Mouse (Mus musculus) kidney, postnatal 25 days (tissue): ENCODE data around the gene Mecom.

Experiments used
- DNase-seq, 2 experiments: peaks; one replicate each; pipeline ENCODE4 v3.0.0; 2021; ENCODE audit warnings: mixed read lengths in 2 of 2

The Mecom gene

DNA sequence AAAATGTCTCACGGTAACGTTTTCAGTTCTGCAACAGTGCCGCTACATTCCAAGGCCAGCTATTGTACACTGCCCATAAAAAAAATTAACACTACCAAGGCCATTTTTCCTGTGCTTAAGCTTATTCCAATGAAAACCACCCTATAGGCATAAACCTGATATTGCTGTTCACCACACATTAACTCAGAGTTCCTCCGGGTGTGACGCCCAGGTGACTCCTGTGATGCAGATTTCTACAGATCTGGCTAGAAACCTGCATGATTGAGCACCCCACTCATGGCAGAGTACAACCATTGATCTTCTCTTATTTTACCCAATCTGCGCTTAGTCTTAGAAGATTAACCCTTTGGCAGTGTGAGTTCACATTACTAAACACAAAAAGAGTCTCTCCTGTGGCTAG, 409.2 kb downstream of the Mecom start:
- no peak for DNase-seq

- peak; percentile 38 to 59 for DNase-seq
These were observed 412.0 kb downstream of the Mecom start for GRCm38 (mm10) chr3:30135857-30136256.

GRCm38 (mm10) chr3:30135119-30135518, 412.7 kb downstream of the Mecom start:
- no peak for DNase-seq

GRCm38 (mm10) chr3:30132981-30133380, 414.8 kb downstream of the Mecom start:
- no peak for DNase-seq

DNA sequence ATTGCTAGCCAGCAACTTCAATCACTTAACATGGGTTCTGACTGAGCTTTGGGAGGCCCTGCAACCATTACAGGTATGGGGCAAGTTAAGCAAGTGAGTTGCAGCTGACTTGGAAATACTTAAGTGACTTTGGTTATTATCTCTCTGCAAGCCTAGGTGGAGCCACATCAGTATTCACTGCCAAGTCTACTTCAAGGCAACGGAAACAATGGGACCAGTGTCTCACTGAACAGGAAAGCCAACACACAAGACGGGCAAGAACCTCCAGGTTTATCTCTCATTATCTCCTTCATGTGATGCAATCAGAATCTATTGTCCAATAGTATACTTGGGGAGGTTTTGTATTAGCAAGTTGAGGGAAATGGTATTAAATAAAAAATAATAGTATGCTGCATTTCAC, 415.4 kb downstream of the Mecom start:
- DNase-seq: no peak

GRCm38 (mm10) chr3:30130495-30130894, 417.3 kb downstream of the Mecom start:
- DNase-seq: peak; percentile 47 to 60

DNA sequence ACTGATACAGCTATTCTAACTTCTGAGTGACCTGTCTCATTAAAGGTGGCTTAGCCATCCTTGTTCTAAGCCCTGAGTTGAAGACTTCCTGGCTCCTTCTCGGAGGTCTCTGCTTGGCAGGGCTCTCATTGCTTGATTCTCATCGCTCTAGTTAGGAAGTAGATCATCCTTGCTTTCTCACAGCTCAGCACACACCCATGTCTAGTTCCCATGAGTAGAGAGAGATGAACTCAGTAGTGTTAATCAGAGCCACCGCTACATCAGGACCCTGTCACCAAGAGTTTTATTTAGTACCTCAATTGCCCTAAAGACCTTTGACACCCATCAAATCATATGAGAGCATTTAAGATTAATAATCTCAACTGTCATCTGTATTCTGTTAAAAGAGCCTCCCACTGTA, 425.2 kb downstream of the Mecom start:
- no peak for DNase-seq

DNA sequence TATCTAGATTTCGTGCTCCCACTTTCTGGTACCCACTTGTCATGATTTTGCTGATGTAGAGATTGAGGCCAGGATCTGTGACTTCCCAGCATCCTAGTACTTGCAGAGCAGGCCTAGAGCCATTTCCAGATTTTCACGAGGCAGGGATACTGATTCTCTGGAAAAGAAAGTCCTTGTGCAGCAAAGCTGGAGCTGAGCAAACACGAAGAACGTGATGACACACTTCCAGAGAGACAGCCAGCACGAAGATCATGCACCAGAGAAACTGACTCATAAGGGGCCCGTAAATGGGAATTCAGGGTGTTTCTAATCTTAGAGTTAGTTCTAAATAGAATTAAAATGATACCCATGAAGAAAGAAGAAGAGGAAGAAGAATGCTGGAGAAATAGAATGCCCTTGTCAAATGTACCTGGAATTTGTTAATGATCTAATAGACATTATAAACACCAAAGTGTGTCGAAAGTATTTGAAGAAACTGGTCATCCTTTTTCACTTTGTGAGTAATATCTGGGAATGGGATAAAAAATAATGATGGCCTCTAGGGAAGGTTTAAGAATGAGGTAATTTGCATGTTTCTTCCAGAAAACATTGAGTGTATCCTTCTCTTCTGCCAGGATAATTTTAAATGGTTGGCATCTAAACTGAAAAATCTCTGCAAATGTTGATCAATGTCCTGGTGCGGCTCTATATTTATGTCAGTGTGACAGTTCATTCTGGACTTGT, 426.9 kb downstream of the Mecom start:
- DNase-seq: no peak

DNA sequence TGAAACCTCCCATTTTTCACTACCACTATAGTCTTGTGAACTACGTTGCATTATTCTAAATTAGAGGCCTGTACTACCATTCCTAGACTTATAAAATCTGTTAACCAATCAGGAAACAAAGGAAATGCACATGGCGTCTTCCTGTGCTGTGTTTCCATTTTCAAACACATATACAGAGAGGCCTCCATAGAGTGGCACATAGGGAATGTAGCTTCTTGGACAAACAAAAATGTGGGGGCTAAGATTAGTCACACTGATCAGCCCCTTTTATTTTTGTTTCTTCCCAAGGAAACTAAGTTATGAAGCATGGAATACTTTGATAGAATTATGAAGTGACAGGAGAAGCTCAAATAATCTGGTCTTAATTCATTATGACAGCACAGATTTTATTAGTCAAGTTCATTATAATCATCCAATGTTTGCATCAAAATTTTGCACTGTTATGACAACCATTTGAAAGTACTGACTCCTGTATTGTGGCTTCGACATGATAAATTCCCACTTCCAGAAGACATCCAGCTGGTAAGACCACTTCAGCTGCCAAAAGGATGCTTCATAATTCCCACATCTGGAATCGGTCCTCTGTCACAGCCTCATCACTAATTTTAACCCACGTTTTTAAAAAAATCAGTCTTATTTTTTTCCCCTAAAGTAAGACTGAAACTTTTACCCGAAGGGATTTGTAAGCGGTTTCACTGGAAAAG, 429.1 kb downstream of the Mecom start:
- no peak for DNase-seq

GRCm38 (mm10) chr3:30113249-30113770, 434.5 kb downstream of the Mecom start:
- DNase-seq: no peak

GRCm38 (mm10) chr3:30107945-30108670, 439.7 kb downstream of the Mecom start:
- DNase-seq: peak; percentile 75 to 89

DNA sequence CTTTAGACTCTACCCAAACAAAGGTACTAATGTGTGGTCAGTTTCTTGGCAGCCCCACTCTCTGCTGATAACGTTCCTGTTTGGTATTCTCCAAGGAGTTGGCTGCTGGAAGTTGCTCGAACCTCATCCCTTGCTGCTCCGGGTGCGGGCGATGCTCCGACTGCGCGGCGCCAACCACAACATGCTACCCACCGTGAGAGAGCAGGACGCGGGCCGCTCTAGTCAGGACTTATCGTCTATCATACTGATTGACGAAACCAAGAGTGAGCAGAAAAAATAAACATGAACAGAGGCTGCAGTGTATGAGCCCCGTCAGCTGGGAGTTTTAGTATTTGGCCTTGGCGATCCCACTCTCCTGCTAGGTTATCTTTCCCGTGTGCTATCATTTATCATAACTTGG, 441.3 kb downstream of the Mecom start:
- peak in 1 of 2 experiments; percentile 39 for DNase-seq

DNA sequence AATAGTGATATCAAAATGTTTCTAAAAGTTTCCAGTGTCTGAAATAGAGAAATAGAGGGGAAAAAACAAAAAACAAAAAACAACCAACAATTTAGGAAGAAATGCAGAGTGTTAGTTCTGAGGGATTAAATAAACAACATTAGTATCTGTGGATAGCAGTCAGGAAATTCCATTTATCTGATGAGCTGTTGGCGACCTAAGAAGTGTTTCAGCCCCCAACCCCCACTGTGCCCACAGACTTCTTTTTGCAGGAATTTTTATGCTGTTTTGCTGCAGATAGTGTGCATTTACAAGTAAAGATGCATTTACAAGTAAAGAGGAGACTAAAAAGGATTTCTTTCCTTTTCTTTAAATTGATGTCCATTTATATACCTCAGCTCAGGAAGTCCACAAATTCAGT, 441.9 kb downstream of the Mecom start:
- no peak for DNase-seq

- DNase-seq: peak; percentile 46 to 57
These were observed 442.5 kb downstream of the Mecom start for GRCm38 (mm10) chr3:30105194-30105823.

DNA sequence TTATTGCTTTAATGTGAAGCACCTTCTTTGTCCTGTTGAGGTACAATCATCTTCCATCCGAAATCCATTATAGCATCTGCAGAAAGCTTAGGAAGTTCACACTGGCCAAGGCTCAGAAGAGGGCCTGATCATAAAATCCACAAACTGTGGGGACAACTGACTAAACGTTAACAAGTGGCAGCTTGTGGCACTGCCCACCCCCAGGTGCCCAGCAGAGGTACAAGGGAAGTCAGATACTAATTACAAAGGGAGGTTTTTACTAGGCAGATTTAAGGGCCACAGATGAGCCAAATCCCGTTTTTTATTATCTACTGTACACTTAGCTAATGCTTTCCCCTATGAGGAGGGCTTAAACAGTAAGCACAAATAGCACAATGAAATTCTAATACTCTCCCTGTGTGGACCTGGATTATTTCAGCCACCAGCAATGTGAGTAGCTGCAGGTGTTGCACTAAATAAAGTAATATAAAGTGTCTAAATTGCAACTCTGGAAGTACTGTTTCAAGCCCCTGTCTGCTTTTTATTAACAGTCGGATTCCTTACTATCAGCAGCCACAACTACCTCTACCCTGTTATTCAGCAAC, 443.2 kb downstream of the Mecom start:
- DNase-seq: no peak

DNA sequence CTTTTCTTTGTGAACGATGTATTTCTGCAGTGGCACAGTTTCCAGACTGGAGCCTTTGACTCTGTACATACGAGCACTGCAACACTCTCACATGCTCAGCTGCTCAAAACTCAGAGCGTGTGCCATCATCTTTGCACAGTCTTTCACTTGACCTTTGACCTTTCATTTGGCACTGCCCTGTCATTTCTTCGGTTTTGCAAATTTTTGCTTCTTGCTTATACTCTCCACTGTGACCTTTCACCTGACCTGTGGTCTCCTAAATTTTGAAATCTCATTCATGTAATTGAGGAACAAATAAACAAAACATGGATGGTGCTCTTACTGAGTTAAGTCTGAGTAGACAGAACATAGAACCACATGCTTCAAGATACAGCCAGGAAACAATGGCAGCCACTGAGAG, 446.7 kb downstream of the Mecom start:
- DNase-seq: no peak

- no peak for DNase-seq
These were observed 450.1 kb downstream of the Mecom start for GRCm38 (mm10) chr3:30097713-30098112.

GRCm38 (mm10) chr3:30097129-30097528, 450.7 kb downstream of the Mecom start:
- DNase-seq: no peak

DNA sequence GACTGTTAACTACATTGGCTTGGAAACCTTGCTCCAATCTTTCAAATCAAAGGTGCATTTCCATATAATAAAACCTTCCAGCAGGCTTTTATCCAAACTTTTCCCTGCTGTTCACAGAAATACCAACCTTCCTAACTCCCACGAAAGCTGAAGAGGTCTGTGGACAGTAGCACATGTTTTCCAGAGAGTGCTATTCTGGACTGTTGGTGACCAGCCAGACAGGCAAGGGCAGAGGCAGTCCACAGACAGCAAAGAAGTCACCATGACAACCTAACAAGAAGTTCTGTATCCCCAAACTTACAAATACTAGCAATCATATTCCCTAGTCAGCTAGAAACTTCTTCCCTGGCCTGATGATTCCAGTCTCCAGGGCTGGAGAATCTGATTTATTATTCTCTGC, 454.8 kb downstream of the Mecom start:
- no peak for DNase-seq

DNA sequence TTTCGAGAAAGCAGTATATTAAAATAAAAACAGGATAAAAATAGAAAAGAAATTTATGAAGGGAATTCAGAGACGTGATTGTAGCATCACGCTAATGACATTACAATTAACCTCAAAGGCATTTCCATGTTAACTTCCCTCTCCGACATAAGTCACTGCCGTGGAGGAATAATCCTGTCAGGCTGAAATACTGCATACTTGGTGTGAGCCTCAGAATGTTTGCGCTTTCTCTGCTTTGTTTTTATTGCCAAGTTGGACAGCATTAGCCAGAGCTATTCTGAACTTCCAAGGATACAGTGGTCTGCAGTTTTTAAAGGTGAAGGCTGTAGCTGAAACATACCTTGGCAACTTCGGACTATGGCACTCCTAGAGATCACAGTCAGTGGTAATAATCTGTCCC, 455.3 kb downstream of the Mecom start:
- DNase-seq: no peak

DNA sequence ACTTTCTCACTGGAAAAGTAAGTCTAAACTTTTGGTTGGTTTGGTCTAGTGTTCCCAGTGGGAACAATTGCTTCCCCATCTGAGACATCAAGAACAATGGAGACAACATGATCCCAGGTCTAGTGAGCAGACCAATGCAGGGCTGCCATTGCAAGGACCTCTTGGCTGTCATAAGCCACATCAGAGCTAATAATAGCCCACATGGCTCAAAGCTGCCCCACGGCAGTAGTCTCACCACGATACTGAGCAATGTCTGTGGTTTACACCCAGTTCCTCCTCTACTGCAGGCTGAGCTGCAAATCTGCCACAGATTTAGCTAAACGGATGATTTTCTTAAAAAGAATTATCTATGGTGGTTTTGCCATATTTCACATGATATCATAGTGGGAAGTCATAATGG, 455.9 kb downstream of the Mecom start:
- DNase-seq: no peak

- no peak for DNase-seq
These were observed 456.4 kb downstream of the Mecom start for GRCm38 (mm10) chr3:30091401-30091800.

DNA sequence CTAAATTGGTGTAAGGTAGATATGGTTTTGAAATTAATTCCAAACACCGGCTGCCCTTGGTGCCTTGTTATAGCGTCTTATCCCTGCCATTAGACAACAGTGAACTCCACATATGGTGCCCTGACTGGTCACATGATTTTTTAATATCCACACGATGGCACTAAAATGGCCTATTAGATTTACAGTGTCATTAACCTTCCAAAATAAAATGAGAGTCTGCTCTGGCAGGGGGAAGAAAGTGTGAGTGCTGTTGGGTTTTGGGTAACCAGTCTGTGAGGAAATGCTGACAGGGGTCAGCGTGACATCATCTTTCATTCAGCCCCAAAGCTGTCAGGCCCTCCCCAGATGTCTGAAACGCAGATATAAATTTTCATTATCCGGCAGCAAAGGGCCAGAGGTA, 461.7 kb downstream of the Mecom start:
- no peak for DNase-seq
